Mouse (Mus musculus): Measurements from ENCODE around the gene Ddx47. TPM values are rescaled to one million over a fixed set of nuclear protein-coding genes. Genes with fewer than 3 reads are reported as not detected.

Gene Ddx47
- total and polyA plus RNA-seq, 2 experiments: 25.6 to 26.4 TPM

GRCm38 (mm10) chr6:135017211-135017610, 5.8 kb downstream of the Ddx47 start:
- H3K4me1 ChIP-seq (ENCODE audit: control insufficient read depth, insufficient read depth, low read length): peaks cover 3% of the 10 kb centered on the region; the same call in 1 of the 2 replicates
- no peak overlapping the region for H3K9ac ChIP-seq (ENCODE audit: low read depth, low read length)
- H3K36me3 ChIP-seq (ENCODE audit: control insufficient read depth, insufficient read depth, low read length): peaks cover 71% of the 10 kb centered on the region
- no peak overlapping the region for H3K27ac ChIP-seq (replicated peaks; ENCODE audit: insufficient read depth, low read depth, low read length)
- TF ChIP-seq CTCF (IDR thresholded peaks at IDR 0.05; ENCODE audit: low read depth, low read length): no peak
- no peak for TF ChIP-seq POLR2A (IDR thresholded peaks at IDR 0.05; ENCODE audit: extremely low read depth, insufficient read depth, low read length)
- H3K79me2 ChIP-seq (ENCODE audit: control insufficient read depth, insufficient read depth, low read length): peaks cover under 1% of the 10 kb centered on the region; the same call in 1 of the 2 replicates
- DNase-seq (ENCODE audit: extremely low read depth, low read depth, low spot score): no peak
- H3K4me3 ChIP-seq (ENCODE audit: insufficient read depth, low read depth, low read length): no peak overlapping the region
- no peaks in the 10 kb centered on the region for H3K27me3 ChIP-seq (ENCODE audit: control insufficient read depth, insufficient read depth, low read length)
- WGBS: 88% methylated on average over 11 of the region's 11 CpGs

GRCm38 (mm10) chr6:135019564-135019963, 8.2 kb downstream of the Ddx47 start:
- Histone ChIP-seq H3K79me2 (ENCODE audit: control insufficient read depth, insufficient read depth, low read length) (no peaks in the 10 kb centered on the region), H3K4me1 (ENCODE audit: control insufficient read depth, insufficient read depth, low read length) (no peaks in the 10 kb centered on the region), H3K27me3 (ENCODE audit: control insufficient read depth, insufficient read depth, low read length) (no peaks in the 10 kb centered on the region), H3K9ac (ENCODE audit: low read depth, low read length) (no peak overlapping the region), H3K4me3 (ENCODE audit: insufficient read depth, low read depth, low read length) (no peak overlapping the region), H3K36me3 (ENCODE audit: control insufficient read depth, insufficient read depth, low read length) (peaks cover 82% of the 10 kb centered on the region), H3K27ac (replicated peaks; ENCODE audit: insufficient read depth, low read depth, low read length) (no peak overlapping the region)
- no peak for DNase-seq (ENCODE audit: extremely low read depth, low read depth, low spot score)
- whole genome bisulfite sequencing: 93% methylated on average over 10 of the region's 10 CpGs
- TF ChIP-seq POLR2A (IDR thresholded peaks at IDR 0.05; ENCODE audit: extremely low read depth, insufficient read depth, low read length) (no peak), CTCF (IDR thresholded peaks at IDR 0.05; ENCODE audit: low read depth, low read length) (no peak)

- TF ChIP-seq CTCF (IDR thresholded peaks at IDR 0.05; ENCODE audit: low read depth, low read length) (no peak), POLR2A (IDR thresholded peaks at IDR 0.05; ENCODE audit: extremely low read depth, insufficient read depth, low read length) (no peak)
- 87% methylated on average over 3 of the region's 3 CpGs for WGBS
- Histone ChIP-seq H3K79me2 (ENCODE audit: control insufficient read depth, insufficient read depth, low read length) (no peaks in the 10 kb centered on the region), H3K9ac (ENCODE audit: low read depth, low read length) (no peak overlapping the region), H3K27me3 (ENCODE audit: control insufficient read depth, insufficient read depth, low read length) (no peaks in the 10 kb centered on the region), H3K4me3 (ENCODE audit: insufficient read depth, low read depth, low read length) (no peak overlapping the region), H3K27ac (replicated peaks; ENCODE audit: insufficient read depth, low read depth, low read length) (no peak overlapping the region), H3K36me3 (ENCODE audit: control insufficient read depth, insufficient read depth, low read length) (peaks cover 64% of the 10 kb centered on the region), H3K4me1 (ENCODE audit: control insufficient read depth, insufficient read depth, low read length) (no peaks in the 10 kb centered on the region)
- DNase-seq (ENCODE audit: extremely low read depth, low read depth, low spot score): no peak
Observed at GRCm38 (mm10) chr6:135021633-135022032, 10.2 kb downstream of the Ddx47 start.

- peaks cover 47% of the 10 kb centered on the region for H3K36me3 ChIP-seq (ENCODE audit: control insufficient read depth, insufficient read depth, low read length)
- no peaks in the 10 kb centered on the region for H3K4me1 ChIP-seq (ENCODE audit: control insufficient read depth, insufficient read depth, low read length)
- TF ChIP-seq CTCF (IDR thresholded peaks at IDR 0.05; ENCODE audit: low read depth, low read length) (no peak), POLR2A (IDR thresholded peaks at IDR 0.05; ENCODE audit: extremely low read depth, insufficient read depth, low read length) (no peak)
- no peaks in the 10 kb centered on the region for H3K27me3 ChIP-seq (ENCODE audit: control insufficient read depth, insufficient read depth, low read length)
- H3K27ac ChIP-seq (replicated peaks; ENCODE audit: insufficient read depth, low read depth, low read length): no peak overlapping the region
- H3K9ac ChIP-seq (ENCODE audit: low read depth, low read length): no peak overlapping the region
- WGBS: 87% methylated on average over 14 of the region's 14 CpGs
- H3K4me3 ChIP-seq (ENCODE audit: insufficient read depth, low read depth, low read length): no peak overlapping the region
- no peaks in the 10 kb centered on the region for H3K79me2 ChIP-seq (ENCODE audit: control insufficient read depth, insufficient read depth, low read length)
- DNase-seq (ENCODE audit: extremely low read depth, low read depth, low spot score): no peak
Observed at GRCm38 (mm10) chr6:135023379-135023778, 12.0 kb downstream of the Ddx47 start.

GRCm38 (mm10) chr6:135024781-135025420, 13.5 kb downstream of the Ddx47 start:
- TF ChIP-seq POLR2A (IDR thresholded peaks at IDR 0.05; ENCODE audit: extremely low read depth, insufficient read depth, low read length) (no peak), CTCF (IDR thresholded peaks at IDR 0.05; ENCODE audit: low read depth, low read length) (no peak)
- Histone ChIP-seq H3K4me1 (ENCODE audit: control insufficient read depth, insufficient read depth, low read length) (no peaks in the 10 kb centered on the region), H3K4me3 (ENCODE audit: insufficient read depth, low read depth, low read length) (no peak overlapping the region), H3K27ac (replicated peaks; ENCODE audit: insufficient read depth, low read depth, low read length) (no peak overlapping the region), H3K79me2 (ENCODE audit: control insufficient read depth, insufficient read depth, low read length) (no peaks in the 10 kb centered on the region), H3K9ac (ENCODE audit: low read depth, low read length) (no peak overlapping the region), H3K36me3 (ENCODE audit: control insufficient read depth, insufficient read depth, low read length) (peaks cover 34% of the 10 kb centered on the region), H3K27me3 (ENCODE audit: control insufficient read depth, insufficient read depth, low read length) (no peaks in the 10 kb centered on the region)
- DNase-seq (ENCODE audit: extremely low read depth, low read depth, low spot score): no peak
- 93% methylated on average over 1 of the region's 1 CpGs for whole genome bisulfite sequencing

GRCm38 (mm10) chr6:135026232-135026631, 14.8 kb downstream of the Ddx47 start:
- Histone ChIP-seq H3K27ac (replicated peaks; ENCODE audit: insufficient read depth, low read depth, low read length) (no peak overlapping the region), H3K36me3 (ENCODE audit: control insufficient read depth, insufficient read depth, low read length) (peaks cover 21% of the 10 kb centered on the region), H3K79me2 (ENCODE audit: control insufficient read depth, insufficient read depth, low read length) (no peaks in the 10 kb centered on the region), H3K4me1 (ENCODE audit: control insufficient read depth, insufficient read depth, low read length) (no peaks in the 10 kb centered on the region), H3K9ac (ENCODE audit: low read depth, low read length) (no peak overlapping the region), H3K27me3 (ENCODE audit: control insufficient read depth, insufficient read depth, low read length) (no peaks in the 10 kb centered on the region), H3K4me3 (ENCODE audit: insufficient read depth, low read depth, low read length) (no peak overlapping the region)
- TF ChIP-seq CTCF (IDR thresholded peaks at IDR 0.05; ENCODE audit: low read depth, low read length) (0 out of 2 replicates have a peak, but pooled peaks have one; percentile 33), POLR2A (IDR thresholded peaks at IDR 0.05; ENCODE audit: extremely low read depth, insufficient read depth, low read length) (no peak)
- DNase-seq (ENCODE audit: extremely low read depth, low read depth, low spot score): peak; percentile 33
- WGBS: 5% methylated on average over 3 of the region's 3 CpGs
